Mouse (Mus musculus) forebrain, embryonic 10.5 days (tissue): Measurements from ENCODE around the gene Alad. TPM values are rescaled to one million over a fixed set of nuclear protein-coding genes. Genes with fewer than 3 reads are reported as not detected.
A peak's percentile ranks its signal among the peaks of the same experiment; 100 is the strongest.
"Not testable (repeated sequence)": the region's sequence is repeated elsewhere in the genome, so short reads cannot be mapped to it uniquely, and the experiment has no call there.

Experiments used
- DNase-seq: peaks from one replicate; pipeline ENCODE4 v3.0.0-alpha.2; 2017; ENCODE audit warnings: low spot score; ENCODE audit errors: extremely low spot score
- H3K27ac ChIP-seq: fragments of 300-500 bp; sonication (generic); 2 replicates; pipeline ENCODE4 v1.5.1; 2016; ENCODE audit warnings: mild to moderate bottlenecking
- H3K27me3 ChIP-seq: fragments of 300-500 bp; sonication (generic); 2 replicates; pipeline ENCODE4 v1.6.1; 2016; ENCODE audit warnings: mild to moderate bottlenecking; ENCODE audit not compliant: poor library complexity, severe bottlenecking
- H3K36me3 ChIP-seq: fragments of 300-500 bp; sonication (generic); replicated peaks from 2 replicates; pipeline ENCODE4 v1.6.1; 2016; ENCODE audit warnings: mild to moderate bottlenecking, moderate library complexity
- H3K4me1 ChIP-seq: fragments of 300-500 bp; sonication (generic); 2 replicates; pipeline ENCODE4 v1.6.1; 2016
- H3K4me3 ChIP-seq: fragments of 300-500 bp; sonication (generic); 2 replicates; pipeline ENCODE4 v1.5.1; 2016; ENCODE audit warnings: mild to moderate bottlenecking, moderate library complexity
- H3K9me3 ChIP-seq: fragments of 300-500 bp; sonication (generic); 2 replicates; pipeline ENCODE4 v1.6.1; 2016; ENCODE audit warnings: mild to moderate bottlenecking, moderate library complexity
- WGBS: fragments of 180-500 bp; shearing (Covaris S2); methylation state at CpG from one replicate; pipeline ENCODE4 v1.1.7; 2016; 5-methylcytosine and 5-hydroxymethylcytosine counted together
- polyA plus RNA-seq: library from polyadenylated mRNA; unstranded; fragments of >200 nt; fragmentation: Nextera tagmentation; extraction: Ambion mirVana; gene quantifications from 2 replicates; pipeline ENCODE4 v1.2.1, GENCODE M21; 2016

Gene Alad
- polyA plus RNA-seq, 1 experiment from 2014 or later, result 125 TPM

- peaks cover 6% of the 10 kb centered on the region for H3K4me1 ChIP-seq
- DNase-seq, result no peak
- peaks cover 17% of the 10 kb centered on the region for H3K36me3 ChIP-seq
- WGBS, result 89% methylated on average over 8 of the region's 8 CpGs
- H3K9me3 ChIP-seq, result no peaks in the 10 kb centered on the region
- 0 out of 2 replicates have a peak, but pooled peaks cover 4% of the 10 kb centered on the region for H3K27me3 ChIP-seq
- no peak overlapping the region for H3K27ac ChIP-seq
- H3K4me3 ChIP-seq, result no peak overlapping the region
Measured at GRCm38 (mm10) chr4:62496815-62497214, 22.9 kb downstream of the Alad start.

GRCm38 (mm10) chr4:62495946-62496345 lies 23.8 kb downstream of the Alad start:
- DNase-seq, result no peak
- Histone ChIP-seq H3K36me3 (peaks cover 17% of the 10 kb centered on the region), H3K27me3 (0 out of 2 replicates have a peak, but pooled peaks cover 4% of the 10 kb centered on the region), H3K4me3 (no peak overlapping the region), H3K9me3 (no peaks in the 10 kb centered on the region), H3K4me1 (no peaks in the 10 kb centered on the region), H3K27ac (no peak overlapping the region)
- WGBS, result 89% methylated on average over 8 of the region's 8 CpGs

- Histone ChIP-seq H3K9me3 (no peaks in the 10 kb centered on the region), H3K27me3 (0 out of 2 replicates have a peak, but pooled peaks cover 4% of the 10 kb centered on the region), H3K4me1 (no peaks in the 10 kb centered on the region), H3K36me3 (peaks cover 11% of the 10 kb centered on the region), H3K4me3 (no peak overlapping the region), H3K27ac (no peak overlapping the region)
- 81% methylated on average over 9 of the region's 9 CpGs for WGBS
- no peak for DNase-seq
Measured at GRCm38 (mm10) chr4:62494230-62494629, 25.5 kb downstream of the Alad start.

- no peak overlapping the region for H3K27ac ChIP-seq
- H3K9me3 ChIP-seq, result no peaks in the 10 kb centered on the region
- WGBS, result 91% methylated on average over 2 of the region's 2 CpGs
- H3K4me1 ChIP-seq, result peaks cover 7% of the 10 kb centered on the region; the same call in 1 of the 2 replicates
- H3K4me3 ChIP-seq, result no peak overlapping the region
- H3K36me3 ChIP-seq, result no peaks in the 10 kb centered on the region
- 0 out of 2 replicates have a peak, but pooled peaks cover 4% of the 10 kb centered on the region for H3K27me3 ChIP-seq
- DNase-seq, result no peak
Measured at GRCm38 (mm10) chr4:62492682-62493081, 27.0 kb downstream of the Alad start.

GRCm38 (mm10) chr4:62487914-62488313 lies 31.8 kb downstream of the Alad start:
- H3K27ac ChIP-seq, result no peak overlapping the region
- H3K9me3 ChIP-seq, result no peaks in the 10 kb centered on the region
- 91% methylated on average over 2 of the region's 2 CpGs for WGBS
- H3K27me3 ChIP-seq, result no peaks in the 10 kb centered on the region
- H3K4me3 ChIP-seq, result no peak overlapping the region
- DNase-seq, result no peak
- H3K36me3 ChIP-seq, result no peaks in the 10 kb centered on the region
- H3K4me1 ChIP-seq, result peaks cover 8% of the 10 kb centered on the region; the same call in 1 of the 2 replicates

GRCm38 (mm10) chr4:62487172-62487571 lies 32.5 kb downstream of the Alad start:
- DNase-seq, result no peak
- 94% methylated on average over 5 of the region's 5 CpGs for WGBS
- Histone ChIP-seq H3K27me3 (peaks cover 4% of the 10 kb centered on the region), H3K36me3 (no peaks in the 10 kb centered on the region), H3K4me3 (no peak overlapping the region), H3K9me3 (no peaks in the 10 kb centered on the region), H3K27ac (no peak overlapping the region), H3K4me1 (peaks cover 8% of the 10 kb centered on the region; the same call in 1 of the 2 replicates)

GRCm38 (mm10) chr4:62486162-62486696 lies 33.5 kb downstream of the Alad start:
- DNase-seq, result no peak
- Histone ChIP-seq H3K4me1 (peaks cover 8% of the 10 kb centered on the region; the same call in 1 of the 2 replicates), H3K4me3 (no peak overlapping the region), H3K9me3 (no peaks in the 10 kb centered on the region), H3K27ac (no peak overlapping the region), H3K36me3 (no peaks in the 10 kb centered on the region), H3K27me3 (peaks cover 14% of the 10 kb centered on the region)
- WGBS, result 90% methylated on average over 15 of the region's 15 CpGs

- H3K27ac ChIP-seq, result no peak overlapping the region
- peaks cover 8% of the 10 kb centered on the region; the same call in 1 of the 2 replicates for H3K4me1 ChIP-seq
- no peak for DNase-seq
- no peaks in the 10 kb centered on the region for H3K36me3 ChIP-seq
- peaks cover 20% of the 10 kb centered on the region for H3K27me3 ChIP-seq
- H3K9me3 ChIP-seq, result no peaks in the 10 kb centered on the region
- 89% methylated on average over 8 of the region's 8 CpGs for WGBS
- H3K4me3 ChIP-seq, result no peak overlapping the region
Measured at GRCm38 (mm10) chr4:62485450-62486161, 34.1 kb downstream of the Alad start.

GRCm38 (mm10) chr4:62484928-62485327 lies 34.8 kb downstream of the Alad start:
- no peak overlapping the region for H3K27ac ChIP-seq
- 80% methylated on average over 3 of the region's 3 CpGs for WGBS
- H3K4me1 ChIP-seq, result peaks cover 13% of the 10 kb centered on the region
- H3K36me3 ChIP-seq, result no peaks in the 10 kb centered on the region
- no peak overlapping the region for H3K4me3 ChIP-seq
- no peak for DNase-seq
- peaks cover 27% of the 10 kb centered on the region for H3K27me3 ChIP-seq
- H3K9me3 ChIP-seq, result no peaks in the 10 kb centered on the region

GRCm38 (mm10) chr4:62480709-62481605 lies 38.8 kb downstream of the Alad start:
- DNase-seq, result no peak
- Histone ChIP-seq H3K4me1 (peaks cover 14% of the 10 kb centered on the region), H3K36me3 (no peaks in the 10 kb centered on the region), H3K27me3 (peaks cover 59% of the 10 kb centered on the region), H3K27ac (no peak overlapping the region), H3K4me3 (no peak overlapping the region; the same call in 1 of the 2 replicates), H3K9me3 (no peaks in the 10 kb centered on the region)
- WGBS, result 53% methylated on average over 10 of the region's 10 CpGs

- Histone ChIP-seq H3K36me3 (no peaks in the 10 kb centered on the region), H3K4me3 (peak within 1 kb of the TSS; percentile 59), H3K27me3 (peaks cover 61% of the 10 kb centered on the region), H3K27ac (no peak within 1 kb of the TSS), H3K4me1 (peaks cover 14% of the 10 kb centered on the region), H3K9me3 (no peaks in the 10 kb centered on the region)
- DNase-seq, result peak; percentile 36
- WGBS, result under 1% methylated on average over 71 of the region's 71 CpGs
Measured at GRCm38 (mm10) chr4:62479937-62480708, 39.6 kb downstream of the Alad start, which contains the start of gene Bspry. TSS of gene Bspry (plus strand) at chr4:62480053.

GRCm38 (mm10) chr4:62479593-62479936 lies 40.2 kb downstream of the Alad start:
- DNase-seq, H3K36me3 ChIP-seq, H3K27ac ChIP-seq, H3K9me3 ChIP-seq: not testable (repeated sequence)
- Histone ChIP-seq H3K4me3 (peak overlapping the region; percentile 59), H3K27me3 (peaks cover 64% of the 10 kb centered on the region), H3K4me1 (peaks cover 14% of the 10 kb centered on the region)
- 13% methylated on average over 11 of the region's 11 CpGs for WGBS
